In genomic region chr15:72220786-72221185, GRCm38 (mm10) we compare ENCODE assay signal across 23 mouse cellular contexts.
DNase-seq lines count a peak whose midpoint lies in the region; ATAC-seq and TF ChIP-seq lines count a peak whose summit lies in the region.
"Had no signal": no experiment of that assay in that cellular context is flagged by ENCODE, and none has a peak within 500 bp of the region (broad histone marks: within the 10 kb centered on the region; RNA-seq: fewer than 3 reads in every experiment).

No protein-coding gene starts in this region.

- TF ChIP-seq CTCF in hindbrain, postnatal 0 days (IDR thresholded peaks at IDR 0.05; ENCODE audit: low read depth) = no peak

- H3K9ac ChIP-seq in hindbrain, postnatal 0 days (replicated peaks; ENCODE audit: low read length) = no peak overlapping the region
- H3K9ac ChIP-seq in hindbrain, embryonic 16.5 days (ENCODE audit: low read depth, low read length) = no peak overlapping the region

- no peaks in the 10 kb centered on the region for H3K27me3 ChIP-seq in hindbrain, postnatal 0 days (ENCODE audit: insufficient read depth, low read length)
- H3K27me3 ChIP-seq in hindbrain, embryonic 16.5 days (replicated peaks; ENCODE audit: control insufficient read depth, insufficient read depth, low read length) = no peaks in the 10 kb centered on the region
- H3K27me3 ChIP-seq: CH12.LX, Patski had no signal

- no peak overlapping the region for H3K27ac ChIP-seq in hindbrain, postnatal 0 days
- H3K27ac ChIP-seq in hindbrain, embryonic 16.5 days (ENCODE audit: low read depth, low read length) = no peak overlapping the region

- no peak overlapping the region for H3K4me2 ChIP-seq in hindbrain, postnatal 0 days (ENCODE audit: low read depth, low read length)
- no peak overlapping the region for H3K4me2 ChIP-seq in hindbrain, embryonic 16.5 days (ENCODE audit: low read length)

- H3K4me3 ChIP-seq in hindbrain, postnatal 0 days (ENCODE audit: low read length) = no peak overlapping the region
- H3K4me3 ChIP-seq in hindbrain, embryonic 16.5 days (ENCODE audit: low read length) = no peak overlapping the region

- H3K9me3 ChIP-seq in hindbrain, postnatal 0 days (ENCODE audit: low read length) = no peaks in the 10 kb centered on the region
- H3K9me3 ChIP-seq in hindbrain, embryonic 16.5 days (ENCODE audit: control insufficient read depth, low read length) = no peaks in the 10 kb centered on the region

- intact Hi-C loops in left cerebral cortex, postnatal 4 days (cut with DNase I) = no loop called here

- 0 out of 2 replicates have a peak, but pooled peaks cover 3% of the 10 kb centered on the region for H3K4me1 ChIP-seq in hindbrain, postnatal 0 days (ENCODE audit: insufficient read depth, low read length)
- H3K4me1 ChIP-seq in hindbrain, embryonic 16.5 days (ENCODE audit: control insufficient read depth, insufficient read depth, low read depth, low read length) = no peaks in the 10 kb centered on the region

- peak; percentile 59 to 63 for DNase-seq in cerebellum, postnatal 10 days
- no peak for DNase-seq in cerebellum, adult 11-12 months
- peak; percentile 24 to 30 for DNase-seq in cerebellum, postnatal 14 days
- peak; percentile 36 for DNase-seq in hindbrain, postnatal 0 days (ENCODE audit: low spot score)
- peak; percentile 43 for DNase-seq in left cerebral cortex, postnatal 4 days
- DNase-seq in left cerebral cortex, adult 9 months (ENCODE audit: low spot score in 2 of 2) = no peak
- DNase-seq: adrenal gland, adult 2 months; adrenal gland, adult 8-10 months; adrenal gland, postnatal 10 days; adrenal gland, postnatal 14 days; adrenal gland, postnatal 25 days; adrenal gland, postnatal 36 days; B cell, adult 2 months; cerebellum, adult 11 months; cerebellum, adult 18-20 months; cerebellum, adult 2 months had no signal

- WGBS in hindbrain, postnatal 0 days = 59% methylated on average over 6 of the region's 6 CpGs
- WGBS in hindbrain, embryonic 16.5 days = 67% methylated on average over 6 of the region's 6 CpGs

- ATAC-seq in cerebellum, adult (ENCODE audit: insufficient number of reproducible peaks, low FRiP score, low TSS enrichment) = no peak
- no peak for ATAC-seq in hindbrain, postnatal 0 days
- no peak for ATAC-seq in hindbrain, embryonic 16.5 days
- ATAC-seq: activated CD4-positive, CD25-positive, alpha-beta regulatory T cell, adult 4 months; CD4-positive, CD25-positive, alpha-beta regulatory T cell, adult 4 months; Patski had no signal

- H3K36me3 ChIP-seq in hindbrain, postnatal 0 days (ENCODE audit: insufficient read depth, low read length) = no peaks in the 10 kb centered on the region
- H3K36me3 ChIP-seq in hindbrain, embryonic 16.5 days (ENCODE audit: control insufficient read depth, insufficient read depth, low read length) = no peaks in the 10 kb centered on the region
- H3K36me3 ChIP-seq: G1E had no signal

Comparison
In these comparisons a context has a peak if more than half of its experiments do, and no peak if none do; other contexts are left out.
1. DNase-seq: peak in cerebellum, postnatal 10 days (2 of 2), cerebellum, postnatal 14 days (2 of 2), hindbrain, postnatal 0 days (single experiment) and left cerebral cortex, postnatal 4 days (single experiment); none in cerebellum, adult 11-12 months (single experiment) and left cerebral cortex, adult 9 months (0 of 2).